In genomic region chr4:134372294-134372747, GRCm38 (mm10) we compare ENCODE assay signal across 8 mouse cellular contexts. TPM values are rescaled to one million over a fixed set of nuclear protein-coding genes. Genes with fewer than 3 reads are reported as not detected.
DNase-seq lines count a peak whose midpoint lies in the region; ATAC-seq and TF ChIP-seq lines count a peak whose summit lies in the region.

No protein-coding gene starts in this region.

- peak overlapping the region; percentile 72 for H3K4me3 ChIP-seq in gastrocnemius, adult 2 months
- peak overlapping the region; percentile 63 for H3K4me3 ChIP-seq in hindbrain, embryonic 16.5 days (ENCODE audit: low read length)

- intact Hi-C loops in gastrocnemius, adult 2 months (cut with DNase I): loop anchor here (5.0 kb wide), 1 partner anchor 120 kb away; the partner anchor contains the start of gene Grrp1

- ATAC-seq in common myeloid progenitor, adult 5-6 weeks (replicated peaks; ENCODE audit: low read depth, poor library complexity, severe bottlenecking): peak; percentile 90
- ATAC-seq in hindbrain, embryonic 16.5 days: peak; percentile 84
- peak; percentile 85 for ATAC-seq in megakaryocyte, adult 5-6 weeks (ENCODE audit: poor library complexity, severe bottlenecking)

- no peak for TF ChIP-seq CTCF in gastrocnemius, adult 2 months (IDR thresholded peaks at IDR 0.05)

- peaks cover 33% of the 10 kb centered on the region for H3K27me3 ChIP-seq in hindbrain, embryonic 16.5 days (replicated peaks; ENCODE audit: control insufficient read depth, insufficient read depth, low read length)

- peak overlapping the region; percentile 100 for H3K4me2 ChIP-seq in hindbrain, embryonic 16.5 days (ENCODE audit: low read length)

- under 1% methylated on average over 16 of the region's 16 CpGs for WGBS in hindbrain, embryonic 16.5 days

- peak overlapping the region; percentile 69 for H3K9ac ChIP-seq in hindbrain, embryonic 16.5 days (ENCODE audit: low read depth, low read length)

- H3K36me3 ChIP-seq in hindbrain, embryonic 16.5 days (ENCODE audit: control insufficient read depth, insufficient read depth, low read length): no peaks in the 10 kb centered on the region

- H3K9me3 ChIP-seq in hindbrain, embryonic 16.5 days (ENCODE audit: control insufficient read depth, low read length): no peaks in the 10 kb centered on the region

- H3K4me1 ChIP-seq in hindbrain, embryonic 16.5 days (ENCODE audit: control insufficient read depth, insufficient read depth, low read depth, low read length): peaks cover 19% of the 10 kb centered on the region

- DNase-seq in ZHBTc4 (ENCODE audit: low read depth, low spot score): peak; percentile 81
- peak; percentile 92 for DNase-seq in gastrocnemius, adult 2 months
- peak; percentile 70 to 77 for DNase-seq in left cerebral cortex, adult 8-10 months (ENCODE audit: low spot score in 2 of 2)
- peak; percentile 81 for DNase-seq in right cerebral cortex, postnatal 14 days
- DNase-seq in urinary bladder, postnatal 4 days (ENCODE audit: low spot score in 2 of 2): peak; percentile 69 to 80

- H3K27ac ChIP-seq in gastrocnemius, adult 2 months: peak overlapping the region; percentile 92
- no peak overlapping the region for H3K27ac ChIP-seq in hindbrain, embryonic 16.5 days (ENCODE audit: low read depth, low read length)

RNA-seq across cellular contexts. Expression of gene Extl1, which starts 11.3 kb away (rescaled TPM):
- not detected in 2 replicates for total RNA-seq in common myeloid progenitor, adult 5-6 weeks (2017)
- 10 to 100 TPM; 25.1 to 27.8 TPM for total RNA-seq in gastrocnemius, adult 2 months (2021)
- 0.65 and 0.66 TPM in 2 replicates for polyA plus RNA-seq in hindbrain, embryonic 16.5 days (2015; fragmentation: Nextera tagmentation; extraction: Ambion mirVana)
- total RNA-seq in left cerebral cortex, adult 8-10 months (2022): 10 to 100 TPM; 42.7 to 51.5 (median 47.1) TPM
- total RNA-seq in megakaryocyte, adult 5-6 weeks (2015): 0.04 TPM in 1 of 2 replicates, not detected in the other
- total RNA-seq in megakaryocyte, adult 5-6 weeks (2017): not detected in 2 replicates

RNA-seq across cellular contexts. Expression of gene Pafah2, which starts 23.8 kb away (rescaled TPM):
- 16.4 and 18.4 TPM in 2 replicates for total RNA-seq in common myeloid progenitor, adult 5-6 weeks (2017)
- total RNA-seq in gastrocnemius, adult 2 months (2021): 1 to 10 TPM; 2.6 to 4.0 TPM
- 7.8 and 8.5 TPM in 2 replicates for polyA plus RNA-seq in hindbrain, embryonic 16.5 days (2015; fragmentation: Nextera tagmentation; extraction: Ambion mirVana)
- total RNA-seq in left cerebral cortex, adult 8-10 months (2022): 1 to 10 TPM; 5.8 to 8.7 (median 6.8) TPM
- total RNA-seq in megakaryocyte, adult 5-6 weeks (2015): 4.6 and 5.9 TPM in 2 replicates
- 5.5 and 6.3 TPM in 2 replicates for total RNA-seq in megakaryocyte, adult 5-6 weeks (2017)

RNA-seq across cellular contexts. Expression of gene Slc30a2, which starts 29.3 kb away (rescaled TPM):
- total RNA-seq in common myeloid progenitor, adult 5-6 weeks (2017): not detected in 2 replicates
- 10 to 100 TPM in 1 of 2 experiments, 1 to 10 TPM in 1; 4.4 to 25.8 TPM for total RNA-seq in gastrocnemius, adult 2 months (2021)
- polyA plus RNA-seq in hindbrain, embryonic 16.5 days (2015; fragmentation: Nextera tagmentation; extraction: Ambion mirVana): 0.17 and 0.25 TPM in 2 replicates
- under 1 TPM in 2 of 4 experiments, not detected in 2; 0.16 to 0.23 TPM for total RNA-seq in left cerebral cortex, adult 8-10 months (2022)
- 0.11 and 0.18 TPM in 2 replicates for total RNA-seq in megakaryocyte, adult 5-6 weeks (2015)
- 0.22 TPM in 1 of 2 replicates, not detected in the other for total RNA-seq in megakaryocyte, adult 5-6 weeks (2017)

RNA-seq across cellular contexts. Expression of gene Trim63, which starts 57.4 kb away (rescaled TPM):
- total RNA-seq in common myeloid progenitor, adult 5-6 weeks (2017): not detected in 2 replicates
- total RNA-seq in gastrocnemius, adult 2 months (2021): 100 to 1,000 TPM; 250 to 325 TPM
- polyA plus RNA-seq in hindbrain, embryonic 16.5 days (2015; fragmentation: Nextera tagmentation; extraction: Ambion mirVana): 0.76 and 1.2 TPM in 2 replicates
- under 1 TPM; 0.28 to 0.70 (median 0.53) TPM for total RNA-seq in left cerebral cortex, adult 8-10 months (2022)
- not detected in 2 replicates for total RNA-seq in megakaryocyte, adult 5-6 weeks (2015)
- not detected in 2 replicates for total RNA-seq in megakaryocyte, adult 5-6 weeks (2017)

Comparison
In these comparisons a context has a peak if more than half of its experiments do, and no peak if none do; other contexts are left out.
1. RNA of gene Extl1, which starts 11.3 kb away (total RNA-seq): 42.7 to 51.5 TPM in left cerebral cortex, adult 8-10 months and 25.1 to 27.8 TPM in gastrocnemius, adult 2 months; 0.04 TPM in megakaryocyte, adult 5-6 weeks and not detected in common myeloid progenitor, adult 5-6 weeks; every median in the first group is over 10 times any median in the second.
2. Peak in every context shown above with its lines, with median percentiles within 50 percentile points of each other: DNase-seq and ATAC-seq.